Mouse (Mus musculus): ENCODE measurements around the gene Rab1b. TPM values are rescaled to one million over a fixed set of nuclear protein-coding genes. Genes with fewer than 3 reads are reported as not detected.
"Not testable (repeated sequence)": the region's sequence is repeated elsewhere in the genome, so short reads cannot be mapped to it uniquely, and the experiment has no call there.

Rab1b gene
- total RNA-seq (2021) = 100 to 1,000 TPM; 160 to 170 TPM
- long read RNA-seq, transcript Rab1b-201 (6 exons, 1,913 nt) = major isoform, 252 of 287 reads
- long read RNA-seq, partial matches to known transcripts = 4 of 287 reads
- long read RNA-seq, other reads (novel, unspliced or antisense) = 28 of 287 reads

- peak; percentile 99 for DNase-seq (ENCODE audit: low spot score in 2 of 2)
Observed at GRCm38 (mm10) chr19:5106731-5107191, at the start of gene Rab1b. Gene Rab1b (minus strand): TSS chr19:5107072.

GRCm38 (mm10) chr19:5152261-5152660 lies 45.4 kb upstream of the Rab1b start:
- DNase-seq (ENCODE audit: low spot score in 2 of 2) = no peak

GRCm38 (mm10) chr19:5151741-5152140 lies 44.9 kb upstream of the Rab1b start:
- no peak for DNase-seq (ENCODE audit: low spot score in 2 of 2)

- peak; percentile 32 to 83 for DNase-seq (ENCODE audit: low spot score in 2 of 2)
Observed at GRCm38 (mm10) chr19:5151331-5151730, 44.5 kb upstream of the Rab1b start.

GRCm38 (mm10) chr19:5150358-5150757 lies 43.5 kb upstream of the Rab1b start:
- DNase-seq (ENCODE audit: low spot score in 2 of 2) = peak; percentile 72 to 86

- DNase-seq (ENCODE audit: low spot score in 2 of 2) = not testable (repeated sequence)
Observed at GRCm38 (mm10) chr19:5149041-5149440, 42.2 kb upstream of the Rab1b start.

- peak; percentile 48 to 83 for DNase-seq (ENCODE audit: low spot score in 2 of 2)
Observed at GRCm38 (mm10) chr19:5139640-5140039, 32.8 kb upstream of the Rab1b start.

GRCm38 (mm10) chr19:5131237-5131636 lies 24.4 kb upstream of the Rab1b start:
- no peak for DNase-seq (ENCODE audit: low spot score in 2 of 2)

GRCm38 (mm10) chr19:5129770-5130169 lies 22.9 kb upstream of the Rab1b start:
- no peak for DNase-seq (ENCODE audit: low spot score in 2 of 2)

GRCm38 (mm10) chr19:5124055-5124614 lies 17.3 kb upstream of the Rab1b start:
- DNase-seq (ENCODE audit: low spot score in 2 of 2) = no peak

GRCm38 (mm10) chr19:5123241-5123640 lies 16.4 kb upstream of the Rab1b start:
- DNase-seq (ENCODE audit: low spot score in 2 of 2) = no peak

GRCm38 (mm10) chr19:5122492-5122891 lies 15.6 kb upstream of the Rab1b start:
- DNase-seq (ENCODE audit: low spot score in 2 of 2) = no peak

- DNase-seq (ENCODE audit: low spot score in 2 of 2) = no peak
Observed at GRCm38 (mm10) chr19:5118384-5118698, 11.5 kb upstream of the Rab1b start, which contains the start of gene Klc2. Gene Klc2 (minus strand): TSS chr19:5118560.

GRCm38 (mm10) chr19:5117494-5118383 lies 10.9 kb upstream of the Rab1b start:
- peak; percentile 84 to 90 for DNase-seq (ENCODE audit: low spot score in 2 of 2)

- peak in 1 of 2 experiments; percentile 56 for DNase-seq (ENCODE audit: low spot score in 2 of 2)
Observed at GRCm38 (mm10) chr19:5113783-5114182, 6.9 kb upstream of the Rab1b start.

GRCm38 (mm10) chr19:5109659-5110453 lies 3.0 kb upstream of the Rab1b start:
- DNase-seq (ENCODE audit: low spot score in 2 of 2) = no peak

GRCm38 (mm10) chr19:5108702-5109101 lies 1.8 kb upstream of the Rab1b start:
- no peak for DNase-seq (ENCODE audit: low spot score in 2 of 2)

GRCm38 (mm10) chr19:5108271-5108575 lies 1.4 kb upstream of the Rab1b start:
- DNase-seq (ENCODE audit: low spot score in 2 of 2) = no peak

- no peak for DNase-seq (ENCODE audit: low spot score in 2 of 2)
Observed at GRCm38 (mm10) chr19:5107556-5108270, 841 bp upstream of the Rab1b start.

GRCm38 (mm10) chr19:5106074-5106473 lies 798 bp downstream of the Rab1b start:
- no peak for DNase-seq (ENCODE audit: low spot score in 2 of 2)

Measured in layer of hippocampus, adult 18-20 months (tissue).